Mouse (Mus musculus) C2C12 (cell line): ENCODE results near the gene Ccdc194.

ENCODE experiments used
- CTCF ChIP-seq: IDR thresholded peaks from one replicate; pipeline ENCODE4 v1.5.1; 2011; ENCODE audit not compliant: control insufficient read depth, insufficient read depth, insufficient read length
- MAX ChIP-seq: IDR thresholded peaks from one replicate; pipeline ENCODE4 v1.6.1; 2011; ENCODE audit warnings: mild to moderate bottlenecking, control low read depth

- TF ChIP-seq MAX: no peak
- TF ChIP-seq CTCF: no peak
These were observed 46.6 kb downstream of the Ccdc194 start for GRCm38 (mm10) chr8:71478943-71479342.
